Mouse (Mus musculus) erythroblast, adult 5-6 weeks (primary cell): ENCODE data around the gene Tpt1. TPM values are rescaled to one million over a fixed set of nuclear protein-coding genes. Genes with fewer than 3 reads are reported as not detected.
"Not testable (repeated sequence)": the region's sequence is repeated elsewhere in the genome, so short reads cannot be mapped to it uniquely, and the experiment has no call there.

ENCODE experiments used
- ATAC-seq: replicated peaks from 2 replicates; pipeline ENCODE4 v1.8.0; 2016; ENCODE audit warnings: moderate number of reproducible peaks, mild to moderate bottlenecking, moderate TSS enrichment, inconsistent platforms; ENCODE audit not compliant: poor library complexity, low FRiP score, severe bottlenecking
- total RNA-seq, 2 experiments: library from RNA; stranded (forward) in 1 of 2; stranded (reverse) in 1 of 2; fragments of 150-400 nt in 1 of 2; fragments of 200-764, 138-1000 nt in 1 of 2; gene quantifications; 2 replicates each; pipeline versions ENCODE4 v1.2.3 to v1.2.4; 2015 to 2017; ENCODE audit warnings: low replicate concordance in 2 of 2

The Tpt1 gene
- total RNA-seq (2015; ENCODE audit: low replicate concordance) (1,739 and 1,947 TPM in 2 replicates), total RNA-seq (2017; ENCODE audit: low replicate concordance) (548 and 914 TPM in 2 replicates)

DNA sequence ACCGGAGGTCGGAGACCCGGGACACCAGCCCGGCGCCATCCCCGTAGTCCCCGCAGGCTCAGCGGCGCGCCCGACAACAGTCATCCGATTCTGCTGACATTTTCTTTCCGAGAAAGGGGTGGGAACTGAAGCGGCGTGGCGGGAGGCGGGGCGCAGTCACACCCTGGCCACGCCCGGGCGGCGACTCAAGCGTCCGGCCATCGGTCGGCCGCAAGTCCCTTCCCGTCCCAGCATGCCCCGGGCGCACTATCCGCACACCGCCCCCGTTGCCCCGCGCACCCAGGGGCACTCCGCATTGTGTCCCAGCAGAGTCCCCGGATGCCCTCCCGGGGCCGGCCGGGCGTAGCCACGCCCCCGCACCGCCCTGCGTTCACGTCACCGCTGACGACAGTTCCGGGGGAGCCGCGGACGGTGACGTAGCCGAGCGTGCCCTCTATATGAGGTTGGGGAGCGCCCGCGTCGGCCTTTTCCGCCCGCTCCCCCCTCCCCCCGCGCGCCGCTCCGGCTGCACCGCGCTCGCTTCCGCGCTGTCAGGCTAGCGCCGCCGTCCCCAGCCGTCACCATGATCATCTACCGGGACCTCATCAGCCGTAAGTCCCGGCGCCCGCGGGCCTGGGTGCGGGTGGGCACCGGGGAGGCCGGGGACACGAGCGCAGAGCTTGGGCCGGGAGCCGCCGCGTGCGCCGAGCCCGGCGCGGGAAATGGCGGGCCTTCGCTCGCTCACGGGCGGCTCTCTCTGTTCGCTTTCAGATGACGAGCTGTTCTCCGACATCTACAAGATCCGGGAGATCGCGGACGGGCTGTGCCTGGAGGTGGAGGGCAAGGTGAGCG is at the start of gene Tpt1:
Tpt1 (plus strand) TSS at position 227 of the 831 bp plus-strand sequence.
- ATAC-seq = peak; percentile 89

DNA sequence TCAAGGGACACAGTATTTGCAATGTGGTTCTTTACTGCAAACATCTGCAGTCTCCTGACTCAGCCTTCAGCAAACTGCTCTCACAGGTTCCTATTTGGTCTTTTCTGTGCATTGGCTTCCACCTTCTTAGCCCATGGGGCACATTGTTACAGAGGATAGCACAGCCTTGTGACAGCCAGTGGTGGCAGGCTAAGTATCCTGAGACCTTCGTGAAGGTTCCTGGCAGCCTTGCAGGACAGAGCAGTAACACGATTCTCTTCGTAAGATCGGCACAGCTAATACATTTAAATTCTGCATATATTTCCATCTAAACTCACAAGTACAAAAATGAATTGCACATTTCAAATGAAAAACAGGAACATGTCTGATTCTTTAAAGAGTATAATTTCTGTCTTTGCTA is 49.0 kb upstream of the Tpt1 start:
- no peak for ATAC-seq

DNA sequence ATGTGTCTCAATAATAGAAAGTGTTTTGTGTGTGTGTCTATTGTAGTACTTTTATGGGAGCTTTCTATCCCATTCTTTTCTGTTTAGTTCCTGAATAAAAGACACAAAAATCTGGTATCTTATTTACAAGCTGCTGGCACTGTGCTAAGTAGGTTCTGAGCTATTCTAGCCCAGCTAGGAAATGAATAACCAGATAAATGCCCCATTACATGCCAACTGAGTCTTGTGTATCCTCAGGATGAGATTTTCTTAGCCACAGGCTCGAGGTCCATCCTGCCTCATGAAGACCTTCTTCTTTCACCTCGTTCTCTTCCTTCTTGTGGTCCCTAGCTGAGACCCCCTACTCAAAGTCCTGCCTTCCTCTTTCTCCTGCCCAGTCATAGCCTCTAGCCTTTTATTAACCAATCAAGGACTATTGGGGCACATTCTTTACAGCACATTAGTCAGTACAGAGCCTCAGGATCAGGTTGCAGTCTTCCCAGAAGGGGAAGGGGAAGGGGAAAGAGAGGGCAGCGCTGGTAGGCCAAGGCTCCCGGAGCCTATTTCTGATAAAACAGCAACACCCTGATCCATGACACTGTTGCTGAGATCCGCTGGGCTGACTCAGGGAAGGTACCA is 47.0 kb upstream of the Tpt1 start:
- ATAC-seq = no peak

DNA sequence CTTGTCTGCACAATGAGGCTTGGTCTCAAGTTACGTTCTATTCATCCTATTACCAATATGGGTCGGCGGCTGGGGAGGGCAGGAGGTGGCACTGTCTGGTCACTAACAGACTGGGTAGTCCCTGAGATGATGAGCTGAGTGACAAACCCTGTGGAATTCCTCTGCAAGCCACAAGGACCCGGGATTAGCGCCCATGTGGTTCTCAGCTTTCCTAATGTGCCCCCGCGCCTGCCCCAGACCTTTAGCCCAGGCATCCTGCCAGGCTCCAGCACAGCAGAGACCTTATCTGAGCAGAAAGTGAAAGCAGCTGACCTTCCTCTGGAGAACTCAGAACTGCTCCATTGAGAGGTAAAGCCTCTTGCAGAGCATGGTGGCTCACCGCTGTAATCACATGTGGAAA is 37.1 kb upstream of the Tpt1 start:
- ATAC-seq = no peak

DNA sequence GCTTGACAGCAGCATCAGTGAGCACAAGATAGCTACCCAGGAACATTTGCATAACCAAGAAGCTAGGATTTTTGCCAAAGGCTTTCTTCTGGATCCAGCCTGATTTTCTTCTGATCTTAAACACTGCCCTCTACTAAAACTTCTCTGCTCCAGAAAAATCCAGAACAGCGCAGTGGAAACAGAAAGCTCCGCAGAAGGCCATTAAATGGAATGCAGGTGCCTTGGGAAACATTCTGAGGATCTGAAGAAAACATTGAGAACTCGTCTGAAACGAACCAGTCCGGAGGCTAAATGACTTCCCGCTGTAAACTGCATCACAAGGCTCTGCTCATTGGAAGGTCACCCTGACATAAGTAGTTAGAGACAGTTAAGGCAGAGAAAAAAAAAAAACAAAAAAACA is 35.0 kb upstream of the Tpt1 start:
- no peak for ATAC-seq

DNA sequence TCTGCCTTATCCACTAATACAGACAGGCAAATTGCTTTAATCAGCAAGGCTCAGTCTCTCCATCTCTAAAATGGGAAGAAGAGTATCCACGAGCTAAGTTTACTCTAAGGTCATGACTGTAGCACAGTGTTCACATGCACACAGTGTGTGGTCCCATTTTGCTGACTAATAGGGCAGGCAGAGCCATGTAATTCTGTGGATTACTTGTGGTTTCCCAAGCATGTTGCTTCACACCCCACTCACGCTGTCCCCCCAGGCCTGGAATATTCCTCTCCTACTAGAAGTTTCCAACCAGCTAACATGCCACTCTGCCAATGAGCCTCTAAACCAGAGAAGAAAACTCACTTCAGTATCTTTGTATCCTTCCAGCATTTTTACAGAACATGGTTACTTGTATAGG is 26.4 kb upstream of the Tpt1 start:
- ATAC-seq = no peak

DNA sequence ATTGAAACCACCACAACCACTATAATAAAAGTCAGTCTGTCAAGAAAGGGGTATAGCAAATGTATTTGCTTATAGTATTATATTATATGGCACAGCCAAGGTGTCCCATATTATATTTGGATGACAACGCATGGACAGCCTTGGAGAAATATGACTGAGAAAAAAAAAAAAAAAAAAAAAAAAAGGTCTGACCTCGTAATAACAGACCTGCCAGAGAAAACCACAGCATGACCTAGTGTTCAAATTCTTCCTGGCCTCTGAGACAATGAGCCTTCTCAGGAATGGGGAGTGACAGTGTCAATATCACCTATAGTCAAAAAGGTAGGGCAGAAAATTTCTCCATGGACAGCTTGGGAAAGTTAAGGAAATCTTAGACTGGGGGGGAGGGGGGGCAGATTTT is 25.6 kb upstream of the Tpt1 start:
- no peak for ATAC-seq

DNA sequence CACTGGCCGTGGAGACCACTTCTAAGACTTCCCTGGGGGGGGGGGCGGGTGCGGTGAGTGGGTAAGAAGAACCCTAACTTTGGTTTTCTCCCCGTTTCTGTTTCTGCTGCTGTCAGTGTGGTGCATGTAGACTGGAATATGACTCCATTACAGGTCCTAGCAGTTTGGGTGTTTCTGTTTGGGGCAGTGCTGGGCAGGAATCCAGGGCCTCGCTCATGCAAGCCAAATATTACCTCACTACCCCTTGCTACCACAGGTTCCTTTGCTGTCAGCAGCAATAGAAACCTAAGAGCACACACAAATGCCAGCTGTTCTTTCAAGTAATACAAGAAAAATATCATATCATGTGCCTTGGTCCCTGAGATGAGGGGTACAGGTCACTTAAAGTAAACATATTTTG is 24.9 kb upstream of the Tpt1 start:
- ATAC-seq = no peak

DNA sequence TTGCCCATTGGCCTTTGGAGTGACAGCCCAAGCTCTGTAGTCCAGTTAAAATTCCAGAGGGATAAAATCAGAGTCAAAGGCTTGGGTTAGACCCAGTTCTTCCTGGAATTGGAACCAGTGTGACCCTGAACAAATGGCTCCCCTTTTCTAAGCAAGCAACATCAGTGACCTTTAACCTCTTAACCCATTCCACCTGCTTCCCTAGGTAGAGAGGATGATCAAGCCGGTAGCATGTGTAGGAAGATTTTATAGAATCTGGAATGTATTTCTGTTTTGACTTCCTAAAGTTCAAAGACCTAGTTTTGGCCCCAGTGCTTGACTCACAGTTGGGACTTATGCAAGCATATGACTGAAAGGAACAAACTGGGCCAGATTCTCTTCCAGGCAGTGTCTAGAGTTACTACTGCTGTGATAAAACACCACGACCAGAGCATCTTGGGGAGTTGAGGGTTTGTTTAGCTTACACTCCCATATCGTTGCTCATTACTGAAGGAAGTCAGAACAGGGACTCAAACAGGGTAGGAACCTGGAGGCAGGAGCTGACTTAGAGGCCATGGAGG is 18.0 kb upstream of the Tpt1 start:
- no peak for ATAC-seq

DNA sequence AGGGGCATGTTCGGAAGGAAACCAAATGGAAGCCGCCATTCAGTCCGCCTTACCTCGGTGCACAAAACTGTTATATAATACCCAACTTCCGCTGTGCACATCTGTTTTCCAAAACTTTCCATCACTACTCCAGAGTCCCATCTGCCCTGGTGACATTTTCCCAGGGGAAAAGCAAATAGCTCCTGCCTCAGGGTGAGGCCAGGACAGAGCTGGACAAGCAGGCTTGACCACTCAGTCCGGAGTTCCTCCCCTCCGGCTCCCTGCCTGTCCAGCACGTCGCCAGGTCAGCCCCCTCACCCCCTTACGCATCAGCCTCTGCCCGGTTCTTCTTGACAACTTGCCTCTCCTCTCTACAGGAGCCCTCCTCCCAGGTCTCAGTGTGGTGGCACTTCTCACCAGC is 16.7 kb upstream of the Tpt1 start:
- peak; percentile 17; the same call in 1 of the 2 replicates for ATAC-seq

DNA sequence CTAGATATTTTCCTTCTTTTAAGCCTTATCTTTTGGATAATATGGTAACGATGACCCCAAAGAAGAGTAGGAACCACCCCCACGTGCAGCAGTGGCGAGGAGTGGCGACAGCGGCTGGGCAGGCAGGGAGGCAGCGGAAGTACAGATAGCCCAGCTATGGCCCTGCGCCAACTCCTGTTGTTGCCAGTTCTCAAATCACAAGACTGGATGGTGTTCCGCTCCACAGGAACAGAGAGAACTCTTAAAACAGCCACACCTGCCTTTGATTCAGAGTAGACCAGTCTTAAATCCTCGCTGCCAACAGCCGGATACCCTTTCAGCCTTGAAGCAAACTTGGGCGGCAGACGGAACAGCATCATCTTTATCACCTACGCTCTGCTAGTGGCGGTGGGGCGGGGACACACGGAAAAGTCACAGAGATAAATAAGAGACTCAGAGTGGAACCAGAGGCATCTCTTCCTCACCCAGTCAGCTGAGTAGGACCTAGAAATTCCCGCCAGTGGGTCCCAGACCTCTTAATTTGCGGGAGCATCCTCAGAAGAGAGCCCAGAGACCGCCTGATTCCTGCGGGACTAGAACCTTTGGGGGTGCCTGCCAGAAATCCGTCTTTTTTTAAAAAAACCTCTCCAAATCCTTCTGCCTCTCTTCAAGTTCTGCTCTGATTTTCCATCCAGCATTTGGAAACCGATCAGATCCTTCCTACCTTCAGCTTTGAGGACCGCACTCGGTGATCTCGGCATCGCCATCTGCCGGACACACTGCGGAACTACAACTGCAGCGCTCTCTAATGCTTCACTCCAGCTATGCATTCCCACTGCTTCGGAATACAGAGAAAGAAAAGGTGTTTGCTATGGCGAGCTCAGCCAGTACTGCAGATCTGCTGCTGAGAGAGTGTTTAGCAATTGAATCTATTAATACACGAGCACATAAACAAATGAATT is 15.8 kb upstream of the Tpt1 start:
- ATAC-seq = peak; percentile 88

DNA sequence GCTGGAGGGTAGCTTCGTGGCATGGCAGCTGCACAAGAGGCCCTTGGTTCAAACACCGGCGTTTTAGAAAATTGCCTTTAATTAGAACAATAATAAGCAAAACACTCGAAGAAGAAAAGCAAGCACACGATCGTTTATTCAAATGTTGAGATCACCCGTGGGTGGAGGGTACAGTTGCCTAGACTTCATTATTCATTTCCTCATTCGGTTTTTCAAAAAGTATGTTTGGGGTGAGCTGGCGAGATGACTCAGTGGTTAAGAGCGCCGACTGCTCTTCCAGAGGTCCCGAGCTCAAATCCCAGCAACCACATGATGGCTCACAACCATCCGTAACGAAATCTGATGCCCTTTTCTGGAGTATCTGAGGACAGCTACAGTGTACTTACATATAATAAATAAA is 15.1 kb upstream of the Tpt1 start:
- ATAC-seq = not testable (repeated sequence)

DNA sequence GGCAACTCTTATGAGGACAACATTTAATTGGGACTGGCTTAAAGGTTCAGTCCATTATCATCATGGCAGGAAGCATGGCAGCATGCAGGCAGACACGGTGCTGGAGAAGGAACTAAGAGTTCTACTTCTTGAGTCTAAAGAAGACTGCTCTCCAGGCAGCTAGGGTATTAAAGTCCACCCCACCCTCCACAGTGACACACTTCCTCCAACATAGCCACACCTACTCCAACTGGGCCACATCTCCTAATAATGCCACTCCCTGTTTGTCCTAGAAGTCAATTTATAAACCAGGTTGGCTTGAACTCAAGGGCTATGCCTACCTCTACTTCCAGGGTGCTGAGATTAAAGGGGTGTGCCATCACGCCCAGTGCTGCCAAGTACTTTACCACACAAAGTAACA is 12.9 kb upstream of the Tpt1 start:
- no peak for ATAC-seq

DNA sequence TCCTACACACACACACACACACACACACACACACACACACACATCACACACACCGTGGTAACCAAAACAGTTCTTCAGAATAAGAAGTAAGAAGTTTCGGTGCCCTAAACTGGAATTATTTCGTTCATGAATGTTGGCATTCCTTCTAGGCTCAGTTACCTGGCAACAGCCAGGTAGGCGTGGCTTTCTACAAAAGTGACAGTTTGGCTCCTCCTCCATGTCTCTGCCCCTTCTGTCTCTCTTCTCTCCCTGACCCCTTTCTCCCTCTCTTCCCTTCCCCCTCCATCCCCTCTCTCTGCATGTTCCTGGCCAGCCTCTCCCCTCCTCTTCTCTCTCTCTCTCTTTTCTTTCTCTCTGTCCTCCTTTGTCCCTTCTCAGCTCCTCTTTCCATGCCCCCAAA is 11.9 kb upstream of the Tpt1 start:
- no peak for ATAC-seq

DNA sequence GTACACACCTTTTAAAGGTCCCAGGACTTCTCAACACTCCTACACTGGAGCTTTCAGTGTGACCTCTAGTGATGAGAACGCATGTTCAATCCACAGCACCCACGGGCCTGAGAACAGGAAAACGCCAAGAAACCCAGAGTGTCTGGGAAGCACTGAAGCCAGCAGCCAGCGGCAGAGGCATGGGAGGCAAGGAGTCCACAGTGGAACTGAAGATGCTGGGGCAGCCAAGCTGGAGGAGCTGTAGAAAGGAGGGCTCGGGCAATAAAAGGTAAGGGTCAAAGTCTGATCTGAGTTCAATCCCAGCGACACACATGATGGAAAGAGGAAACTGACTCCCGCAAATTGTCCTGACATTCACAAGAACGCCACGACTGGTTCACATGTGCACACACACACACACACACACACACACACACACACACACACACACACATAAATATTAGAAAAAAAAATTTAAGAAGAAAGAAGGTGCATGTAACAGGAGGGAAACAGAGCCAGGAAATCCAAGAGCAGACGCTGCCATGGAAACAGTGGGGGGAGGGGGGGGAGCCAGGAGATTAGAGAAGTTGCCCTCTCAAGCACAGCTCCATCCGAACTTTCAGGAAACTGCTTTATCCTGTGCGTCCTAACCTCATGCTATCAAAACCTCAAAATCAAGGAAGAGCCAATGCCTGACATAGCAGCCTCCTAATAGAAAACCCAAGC is 11.2 kb upstream of the Tpt1 start:
- no peak for ATAC-seq

DNA sequence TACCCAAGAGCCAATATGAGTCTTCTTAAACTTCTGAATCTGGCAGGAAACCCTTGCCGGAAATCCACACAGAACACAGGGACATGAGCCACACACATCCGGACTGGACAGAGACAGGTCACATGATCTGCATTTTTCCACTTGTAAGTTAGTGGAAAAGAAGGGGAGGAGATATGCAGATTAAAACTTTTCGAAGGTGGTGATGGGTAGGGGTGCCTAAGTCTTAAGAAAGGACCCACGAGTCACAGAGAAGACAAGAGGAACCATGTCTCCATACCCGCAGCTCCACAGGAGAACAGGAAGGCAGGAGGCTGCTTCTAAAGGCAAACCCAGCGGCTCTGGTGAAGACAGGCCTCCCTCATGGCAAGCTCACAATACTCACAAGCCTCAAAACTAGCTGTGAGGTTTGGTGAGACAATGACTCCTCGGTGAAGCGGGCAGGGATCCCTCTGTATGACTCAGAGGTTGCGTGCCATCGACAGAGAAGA is 10.6 kb upstream of the Tpt1 start:
- peak; percentile 53 for ATAC-seq

DNA sequence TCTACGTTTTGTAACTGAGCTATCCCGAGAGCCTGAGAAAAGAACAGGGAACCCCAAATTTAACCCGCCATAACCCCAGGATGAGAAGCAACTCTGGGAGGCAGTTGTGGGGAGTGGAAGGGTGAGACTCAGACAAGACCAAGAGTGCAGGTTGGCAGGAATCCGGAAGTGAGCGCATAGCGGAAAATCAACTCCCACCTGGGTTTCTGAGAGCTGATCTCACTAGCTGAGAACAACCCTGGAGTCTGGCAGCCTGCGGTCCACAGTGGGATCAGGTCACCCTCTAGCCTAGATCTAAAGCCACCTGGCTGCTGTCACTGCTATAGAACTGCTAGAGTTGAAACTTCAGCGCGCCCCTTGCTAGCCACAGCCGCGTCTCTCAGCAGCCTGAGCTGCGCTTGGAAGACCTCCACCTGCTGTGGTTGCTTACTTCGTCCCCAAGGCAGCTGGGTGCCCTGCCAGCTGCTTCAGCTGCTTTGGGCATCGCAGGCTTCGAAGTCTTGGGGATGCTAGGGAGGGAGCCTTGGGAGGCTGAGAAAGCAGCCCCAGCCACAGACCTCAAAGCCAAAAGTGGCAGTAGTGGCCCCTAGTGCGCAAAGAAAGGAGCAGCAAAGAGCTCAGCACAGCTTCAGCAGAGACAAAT is 10.0 kb upstream of the Tpt1 start:
- ATAC-seq = peak; percentile 61

DNA sequence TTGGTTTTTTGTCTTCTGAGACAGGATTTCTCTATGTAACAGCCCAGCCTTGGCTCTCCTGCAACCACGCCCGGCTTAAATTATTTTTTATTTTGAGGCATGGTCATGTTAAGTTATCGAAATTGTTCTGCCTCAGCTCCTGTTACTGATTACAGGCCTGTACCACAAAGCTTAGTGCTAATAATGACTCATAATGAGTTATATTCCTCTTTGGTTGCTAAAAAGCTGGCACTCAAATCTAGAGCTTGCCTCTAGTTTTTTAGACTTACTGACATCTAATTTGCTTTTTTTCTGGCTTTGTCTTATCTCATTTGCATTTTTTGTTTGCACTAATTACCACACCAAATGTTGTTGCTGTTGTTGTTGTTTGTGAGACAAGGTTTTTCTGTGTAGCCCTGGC is 8.3 kb upstream of the Tpt1 start:
- ATAC-seq = no peak
